Mouse (Mus musculus): ENCODE measurements around the gene Tekt2. TPM values are rescaled to one million over a fixed set of nuclear protein-coding genes. Genes with fewer than 3 reads are reported as not detected.
A peak's percentile ranks its signal among the peaks of the same experiment; 100 is the strongest.

Gene Tekt2
- polyA plus RNA-seq, 1 experiment from 2014 or later, result 1.6 TPM

DNA sequence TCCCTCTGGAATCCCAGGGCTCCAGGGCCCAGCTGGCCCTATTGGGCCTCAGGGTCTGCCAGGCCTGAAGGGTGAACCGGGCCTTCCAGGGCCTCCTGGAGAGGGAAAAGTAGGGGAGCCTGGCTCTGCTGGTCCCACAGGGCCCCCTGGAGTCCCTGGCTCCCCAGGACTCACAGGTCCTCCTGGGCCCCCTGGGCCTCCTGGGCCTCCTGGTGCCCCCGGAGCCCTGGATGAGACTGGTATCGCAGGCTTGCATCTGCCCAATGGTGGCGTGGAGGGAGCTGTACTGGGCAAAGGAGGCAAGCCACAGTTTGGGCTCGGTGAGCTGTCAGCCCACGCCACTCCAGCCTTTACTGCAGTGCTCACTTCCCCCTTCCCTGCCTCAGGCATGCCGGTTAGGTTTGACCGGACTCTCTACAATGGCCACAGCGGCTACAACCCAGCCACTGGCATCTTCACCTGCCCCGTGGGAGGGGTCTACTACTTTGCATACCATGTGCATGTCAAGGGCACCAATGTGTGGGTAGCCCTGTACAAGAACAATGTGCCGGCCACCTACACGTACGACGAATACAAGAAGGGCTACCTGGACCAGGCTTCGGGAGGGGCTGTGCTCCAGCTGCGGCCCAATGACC, 13.8 kb downstream of the Tekt2 start:
- WGBS, result 94% methylated on average over 16 of the region's 16 CpGs

DNA sequence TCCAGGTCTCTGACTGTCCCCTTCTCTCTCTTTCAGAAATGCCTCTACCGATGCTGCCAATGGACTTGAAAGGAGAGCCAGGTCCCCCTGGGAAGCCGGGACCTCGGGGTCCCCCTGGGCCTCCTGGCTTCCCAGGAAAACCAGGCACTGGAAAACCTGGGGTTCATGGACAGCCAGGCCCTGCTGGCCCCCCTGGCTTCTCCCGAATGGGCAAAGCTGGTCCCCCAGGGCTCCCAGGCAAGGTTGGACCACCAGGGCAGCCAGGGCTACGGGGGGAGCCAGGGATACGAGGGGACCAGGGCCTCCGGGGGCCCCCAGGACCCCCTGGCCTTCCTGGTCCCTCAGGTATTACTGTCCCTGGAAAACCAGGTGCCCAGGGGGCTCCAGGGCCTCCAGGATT, 15.1 kb downstream of the Tekt2 start:
- no peaks in the 10 kb centered on the region for H3K9me3 ChIP-seq (ENCODE audit: control insufficient read depth)
- 0 out of 2 replicates have a peak, but pooled peaks cover 6% of the 10 kb centered on the region for H3K27me3 ChIP-seq (replicated peaks; ENCODE audit: control insufficient read depth, insufficient read depth, low read length)
- TF ChIP-seq CTCF (IDR thresholded peaks at IDR 0.05; ENCODE audit: low read depth), result no peak
- H3K4me1 ChIP-seq (replicated peaks; ENCODE audit: control insufficient read depth, insufficient read depth, low read length), result no peaks in the 10 kb centered on the region; the same call in 1 of the 2 replicates
- no peak overlapping the region for H3K4me2 ChIP-seq (replicated peaks; ENCODE audit: low read depth)
- H3K9ac ChIP-seq (ENCODE audit: low read depth, low read length), result no peak overlapping the region
- no peak for ATAC-seq
- H3K27ac ChIP-seq (ENCODE audit: low read depth, low read length), result no peak overlapping the region
- no peak overlapping the region for H3K4me3 ChIP-seq (ENCODE audit: low read depth, low read length)
- 73% methylated on average over 7 of the region's 7 CpGs for WGBS
- peaks cover 2% of the 10 kb centered on the region; the same call in 1 of the 2 replicates for H3K36me3 ChIP-seq (ENCODE audit: control insufficient read depth, insufficient read depth)

More for the DNA sequence above, 13.8 kb downstream of the Tekt2 start:
- H3K27me3 ChIP-seq (replicated peaks; ENCODE audit: control insufficient read depth, insufficient read depth, low read length), result 0 out of 2 replicates have a peak, but pooled peaks cover 6% of the 10 kb centered on the region
- peaks cover 15% of the 10 kb centered on the region for H3K36me3 ChIP-seq (ENCODE audit: control insufficient read depth, insufficient read depth)
- H3K9ac ChIP-seq (ENCODE audit: low read depth, low read length), result no peak overlapping the region
- H3K4me2 ChIP-seq (replicated peaks; ENCODE audit: low read depth), result no peak overlapping the region
- no peaks in the 10 kb centered on the region; the same call in 1 of the 2 replicates for H3K4me1 ChIP-seq (replicated peaks; ENCODE audit: control insufficient read depth, insufficient read depth, low read length)
- ATAC-seq, result no peak
- no peak overlapping the region for H3K4me3 ChIP-seq (ENCODE audit: low read depth, low read length)
- TF ChIP-seq CTCF (IDR thresholded peaks at IDR 0.05; ENCODE audit: low read depth), result no peak
- H3K27ac ChIP-seq (ENCODE audit: low read depth, low read length), result no peak overlapping the region
- no peaks in the 10 kb centered on the region for H3K9me3 ChIP-seq (ENCODE audit: control insufficient read depth)

DNA sequence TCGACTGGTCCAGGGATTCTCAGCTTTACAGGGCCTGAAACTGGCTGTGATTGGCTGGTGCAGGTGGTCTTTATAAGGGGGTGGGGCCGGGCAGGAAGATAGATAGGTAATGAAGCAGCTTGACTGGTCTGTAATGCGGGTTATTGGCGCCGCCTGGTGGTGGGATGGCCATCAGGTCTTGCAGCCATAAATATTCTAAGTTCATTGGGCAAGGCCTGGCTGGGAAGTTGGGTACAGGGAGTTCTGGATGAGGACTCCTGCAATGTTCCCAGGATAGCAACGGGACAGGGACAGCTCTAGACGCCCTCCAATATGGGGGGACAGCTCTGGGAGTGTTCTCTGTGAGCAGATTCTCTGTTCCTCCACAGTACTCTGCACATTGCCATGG, 15.6 kb downstream of the Tekt2 start:
- ATAC-seq, result peak; percentile 61
- Histone ChIP-seq H3K36me3 (ENCODE audit: control insufficient read depth, insufficient read depth) (no peaks in the 10 kb centered on the region; the same call in 1 of the 2 replicates), H3K9ac (ENCODE audit: low read depth, low read length) (no peak overlapping the region), H3K4me1 (replicated peaks; ENCODE audit: control insufficient read depth, insufficient read depth, low read length) (no peaks in the 10 kb centered on the region; the same call in 1 of the 2 replicates), H3K27ac (ENCODE audit: low read depth, low read length) (no peak overlapping the region), H3K4me2 (replicated peaks; ENCODE audit: low read depth) (peak overlapping the region; percentile 54), H3K27me3 (replicated peaks; ENCODE audit: control insufficient read depth, insufficient read depth, low read length) (0 out of 2 replicates have a peak, but pooled peaks cover 6% of the 10 kb centered on the region), H3K9me3 (ENCODE audit: control insufficient read depth) (no peaks in the 10 kb centered on the region), H3K4me3 (ENCODE audit: low read depth, low read length) (peak overlapping the region; percentile 17; the same call in 1 of the 2 replicates)
- TF ChIP-seq CTCF (IDR thresholded peaks at IDR 0.05; ENCODE audit: low read depth), result peak; percentile 86
- under 1% methylated on average over 7 of the region's 7 CpGs for WGBS

DNA sequence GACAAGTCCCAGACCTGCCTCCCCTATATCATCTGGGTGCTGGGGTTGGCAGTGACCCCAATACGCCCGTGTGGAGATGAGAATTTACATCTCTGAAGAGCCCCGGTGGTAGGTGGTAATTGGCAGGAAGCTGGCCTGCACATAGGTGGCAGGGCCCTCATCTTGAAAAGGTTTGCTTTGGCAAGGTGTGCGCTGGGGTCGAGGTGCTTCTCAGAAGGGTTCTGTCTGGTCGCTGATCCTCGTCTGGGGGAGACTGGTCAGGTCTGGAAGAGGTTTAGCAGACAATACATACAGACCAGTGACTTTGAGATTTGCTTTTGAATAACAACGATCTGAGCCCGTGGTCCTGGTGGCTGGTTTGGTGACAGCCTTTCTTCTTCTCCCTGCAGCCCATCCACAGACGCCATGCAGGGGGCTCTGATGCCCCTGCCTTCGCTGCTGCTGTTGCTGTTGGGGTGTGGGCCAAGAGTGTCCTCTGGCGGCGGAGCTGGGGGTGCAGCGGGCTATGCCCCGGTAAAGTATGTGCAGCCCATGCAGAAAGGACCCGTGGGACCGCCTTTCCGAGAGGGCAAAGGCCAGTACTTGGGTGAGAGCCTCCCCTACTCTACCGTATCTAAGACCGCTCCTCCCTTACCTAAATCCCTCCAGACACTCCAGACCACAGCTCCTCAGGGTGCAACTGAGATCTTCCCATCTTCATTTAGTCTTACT, 16.1 kb downstream of the Tekt2 start:
- Histone ChIP-seq H3K27me3 (replicated peaks; ENCODE audit: control insufficient read depth, insufficient read depth, low read length) (0 out of 2 replicates have a peak, but pooled peaks cover 6% of the 10 kb centered on the region), H3K4me2 (replicated peaks; ENCODE audit: low read depth) (peak overlapping the region; percentile 54), H3K27ac (ENCODE audit: low read depth, low read length) (no peak overlapping the region), H3K36me3 (ENCODE audit: control insufficient read depth, insufficient read depth) (no peaks in the 10 kb centered on the region), H3K9me3 (ENCODE audit: control insufficient read depth) (no peaks in the 10 kb centered on the region), H3K9ac (ENCODE audit: low read depth, low read length) (no peak overlapping the region), H3K4me1 (replicated peaks; ENCODE audit: control insufficient read depth, insufficient read depth, low read length) (no peaks in the 10 kb centered on the region; the same call in 1 of the 2 replicates), H3K4me3 (ENCODE audit: low read depth, low read length) (peak overlapping the region; percentile 17; the same call in 1 of the 2 replicates)
- 0 out of 2 replicates have a peak, but pooled peaks have one; percentile 6 for ATAC-seq
- WGBS, result 15% methylated on average over 20 of the region's 20 CpGs
- TF ChIP-seq CTCF (IDR thresholded peaks at IDR 0.05; ENCODE audit: low read depth), result no peak; the same call in 1 of the 2 replicates

DNA sequence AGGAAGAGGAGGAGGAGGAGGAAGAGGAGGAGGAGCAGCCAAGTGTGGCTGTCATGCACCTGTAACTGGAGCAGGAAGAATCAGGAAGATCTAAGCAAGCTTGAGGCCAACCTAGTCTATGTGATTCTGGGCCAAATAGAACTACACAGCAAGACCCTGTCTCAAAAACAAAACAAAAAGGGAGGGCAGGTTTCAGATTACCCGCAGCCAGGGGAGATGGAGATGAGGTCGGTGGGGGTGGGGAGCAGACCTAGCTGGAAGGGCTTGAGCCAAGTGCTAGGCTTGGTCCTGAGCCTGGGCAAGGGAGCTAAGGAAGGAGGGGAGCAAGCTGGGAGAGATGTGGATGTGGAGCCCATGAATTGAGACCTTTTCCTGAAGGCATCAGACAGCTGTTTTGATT, 18.7 kb downstream of the Tekt2 start:
- H3K27ac ChIP-seq (ENCODE audit: low read depth, low read length), result no peak overlapping the region
- no peak overlapping the region for H3K9ac ChIP-seq (ENCODE audit: low read depth, low read length)
- no peak for ATAC-seq
- no peak for TF ChIP-seq CTCF (IDR thresholded peaks at IDR 0.05; ENCODE audit: low read depth)
- no peak overlapping the region for H3K4me3 ChIP-seq (ENCODE audit: low read depth, low read length)
- H3K27me3 ChIP-seq (replicated peaks; ENCODE audit: control insufficient read depth, insufficient read depth, low read length), result peaks cover 19% of the 10 kb centered on the region; the same call in 1 of the 2 replicates
- no peak overlapping the region for H3K4me2 ChIP-seq (replicated peaks; ENCODE audit: low read depth)
- no peaks in the 10 kb centered on the region for H3K36me3 ChIP-seq (ENCODE audit: control insufficient read depth, insufficient read depth)
- H3K9me3 ChIP-seq (ENCODE audit: control insufficient read depth), result no peaks in the 10 kb centered on the region
- no peaks in the 10 kb centered on the region; the same call in 1 of the 2 replicates for H3K4me1 ChIP-seq (replicated peaks; ENCODE audit: control insufficient read depth, insufficient read depth, low read length)
- WGBS, result 20% methylated on average over 2 of the region's 2 CpGs

DNA sequence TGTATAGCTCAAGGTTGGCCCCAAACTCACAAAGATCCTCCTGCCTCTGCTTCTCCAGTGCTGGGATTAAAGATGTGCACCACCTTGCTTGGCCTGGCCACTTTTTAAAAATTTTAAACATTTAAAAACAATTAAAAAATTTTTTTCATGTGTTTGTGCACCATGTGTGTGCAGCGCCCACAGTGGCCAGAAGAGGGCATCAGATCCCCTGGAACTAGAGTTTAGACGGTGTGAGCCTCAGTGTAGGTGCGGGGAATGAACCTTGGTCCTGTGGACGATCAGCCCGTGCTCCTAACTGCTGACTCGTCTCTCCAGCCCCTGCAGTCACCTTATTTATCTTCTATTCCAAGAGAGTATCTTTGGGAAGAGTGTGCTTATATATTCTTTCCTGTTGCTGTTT, 19.4 kb downstream of the Tekt2 start:
- 0 out of 2 replicates have a peak, but pooled peaks have one; percentile 25 for TF ChIP-seq CTCF (IDR thresholded peaks at IDR 0.05; ENCODE audit: low read depth)
- Histone ChIP-seq H3K4me1 (replicated peaks; ENCODE audit: control insufficient read depth, insufficient read depth, low read length) (peaks cover 5% of the 10 kb centered on the region; the same call in 1 of the 2 replicates), H3K36me3 (ENCODE audit: control insufficient read depth, insufficient read depth) (no peaks in the 10 kb centered on the region), H3K27me3 (replicated peaks; ENCODE audit: control insufficient read depth, insufficient read depth, low read length) (peaks cover 27% of the 10 kb centered on the region), H3K9ac (ENCODE audit: low read depth, low read length) (no peak overlapping the region), H3K27ac (ENCODE audit: low read depth, low read length) (no peak overlapping the region), H3K4me3 (ENCODE audit: low read depth, low read length) (no peak overlapping the region), H3K9me3 (ENCODE audit: control insufficient read depth) (no peaks in the 10 kb centered on the region), H3K4me2 (replicated peaks; ENCODE audit: low read depth) (no peak overlapping the region)
- ATAC-seq, result no peak
- 92% methylated on average over 6 of the region's 6 CpGs for WGBS

All from intestine, postnatal 0 days (tissue).